In the genomic region with DNA sequence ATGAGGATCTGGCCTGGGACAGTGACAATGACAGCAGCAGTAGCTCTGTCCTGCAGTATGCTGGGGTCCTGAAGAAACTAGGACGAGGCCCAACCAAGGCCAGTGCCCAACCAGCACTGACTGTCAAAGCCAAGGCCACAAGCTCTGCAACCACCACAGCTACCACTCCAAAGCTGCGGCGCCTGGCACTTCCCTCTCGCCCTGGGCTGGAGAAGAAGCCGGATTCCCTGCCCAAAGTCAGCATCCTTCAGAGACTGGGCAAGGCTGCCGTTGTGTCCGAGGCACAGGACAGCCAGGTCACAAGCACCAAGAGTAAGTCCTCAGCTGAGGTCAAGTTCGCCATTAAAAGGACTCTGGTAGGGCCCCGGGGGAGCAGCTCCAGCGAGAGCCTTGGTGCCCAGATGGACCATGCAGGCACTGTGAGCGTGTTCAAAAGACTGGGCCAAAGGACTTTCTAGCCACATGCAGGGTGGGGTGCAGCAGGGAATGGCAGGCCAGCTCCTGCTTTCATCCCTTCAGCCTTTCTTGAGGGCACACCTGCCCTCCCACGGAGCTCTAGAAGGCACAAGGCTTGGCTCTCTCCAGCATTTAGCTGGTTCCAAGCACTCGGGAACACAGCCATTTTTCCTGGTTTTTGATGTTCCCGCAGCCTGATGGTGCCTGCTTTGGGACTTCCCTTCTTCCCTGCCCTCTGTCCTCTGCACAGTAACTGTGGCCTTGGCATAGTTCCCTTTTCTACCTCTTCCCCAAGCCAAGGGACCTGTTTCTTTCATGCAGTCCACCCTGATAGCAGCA, we compare ENCODE assay signal across 20 mouse cellular contexts. TPM values are rescaled to one million over a fixed set of nuclear protein-coding genes. Genes with fewer than 3 reads are reported as not detected.
DNase-seq lines count a peak whose midpoint lies in the region; ATAC-seq and TF ChIP-seq lines count a peak whose summit lies in the region.
"Had no signal": no experiment of that assay in that cellular context is flagged by ENCODE, and none has a peak within 500 bp of the region (broad histone marks: within the 10 kb centered on the region; RNA-seq: fewer than 3 reads in every experiment).

No protein-coding gene starts in this region.

- WGBS in intestine, postnatal 0 days: 91% methylated on average over 14 of the region's 14 CpGs

- H3K4me3 ChIP-seq in E14TG2a.4 (replicated peaks; ENCODE audit: low read length): peak overlapping the region; percentile 41
- no peak overlapping the region for H3K4me3 ChIP-seq in bone marrow macrophage, adult 2 months (ENCODE audit: insufficient read depth, low read length)
- no peak overlapping the region for H3K4me3 ChIP-seq in intestine, postnatal 0 days (ENCODE audit: low read depth, low read length)
- H3K4me3 ChIP-seq: embryonic facial prominence, embryonic 12.5 days; forebrain, embryonic 15.5 days; heart, embryonic 13.5 days; hindbrain, embryonic 15.5 days had no signal

- H3K4me1 ChIP-seq in E14TG2a.4 (replicated peaks; ENCODE audit: low read depth, low read length): peaks cover 74% of the 10 kb centered on the region
- peaks cover 26% of the 10 kb centered on the region for H3K4me1 ChIP-seq in bone marrow macrophage, adult 2 months (ENCODE audit: control insufficient read depth, insufficient read depth, low read length)
- no peaks in the 10 kb centered on the region for H3K4me1 ChIP-seq in intestine, postnatal 0 days (replicated peaks; ENCODE audit: control insufficient read depth, insufficient read depth, low read length)
- H3K4me1 ChIP-seq: embryonic facial prominence, embryonic 12.5 days; forebrain, embryonic 15.5 days; heart, embryonic 13.5 days; hindbrain, embryonic 15.5 days had no signal

- no peak for ATAC-seq in intestine, postnatal 0 days
- ATAC-seq: CD4-positive, CD25-positive, alpha-beta regulatory T cell, adult 4 months; forebrain, embryonic 15.5 days had no signal

- H3K27me3 ChIP-seq in E14TG2a.4 (ENCODE audit: insufficient read depth, low read length): no peaks in the 10 kb centered on the region
- no peaks in the 10 kb centered on the region for H3K27me3 ChIP-seq in intestine, postnatal 0 days (replicated peaks; ENCODE audit: control insufficient read depth, insufficient read depth, low read length)
- H3K27me3 ChIP-seq: embryonic facial prominence, embryonic 12.5 days; forebrain, embryonic 15.5 days; heart, embryonic 13.5 days; hindbrain, embryonic 15.5 days had no signal

- peak overlapping the region; percentile 21 for H3K27ac ChIP-seq in bone marrow macrophage, adult 2 months (ENCODE audit: insufficient read depth, low read depth, low read length)
- H3K27ac ChIP-seq in intestine, postnatal 0 days (ENCODE audit: low read depth, low read length): no peak overlapping the region
- H3K27ac ChIP-seq: embryonic facial prominence, embryonic 12.5 days; forebrain, embryonic 15.5 days; heart, embryonic 13.5 days; hindbrain, embryonic 15.5 days had no signal

- no peak overlapping the region for H3K4me2 ChIP-seq in intestine, postnatal 0 days (replicated peaks; ENCODE audit: low read depth)
- H3K4me2 ChIP-seq: embryonic facial prominence, embryonic 12.5 days; forebrain, embryonic 15.5 days; heart, embryonic 13.5 days; hindbrain, embryonic 15.5 days had no signal

- no peak for TF ChIP-seq POLR2A in bone marrow macrophage, adult 2 months (IDR thresholded peaks at IDR 0.05; ENCODE audit: borderline replicate concordance, low read depth, low read length)

- intact Hi-C loops in left cerebral cortex, postnatal 10 days (cut with DNase I): no loop called here

- H3K36me3 ChIP-seq in E14TG2a.4 (ENCODE audit: insufficient read depth, low read length): peaks cover 98% of the 10 kb centered on the region
- peaks cover 59% of the 10 kb centered on the region for H3K36me3 ChIP-seq in intestine, postnatal 0 days (ENCODE audit: control insufficient read depth, insufficient read depth)

- no peak for TF ChIP-seq CTCF in E14TG2a.4 (conservative IDR thresholded peaks at IDR 0.05; ENCODE audit: low read length)
- TF ChIP-seq CTCF in bone marrow macrophage, adult 2 months (IDR thresholded peaks at IDR 0.05; ENCODE audit: low read depth, low read length): no peak
- TF ChIP-seq CTCF in intestine, postnatal 0 days (IDR thresholded peaks at IDR 0.05; ENCODE audit: low read depth): no peak

- H3K9me3 ChIP-seq in E14TG2a.4 (ENCODE audit: low read length): no peaks in the 10 kb centered on the region
- H3K9me3 ChIP-seq in intestine, postnatal 0 days (ENCODE audit: control insufficient read depth): no peaks in the 10 kb centered on the region
- H3K9me3 ChIP-seq: embryonic facial prominence, embryonic 12.5 days; forebrain, embryonic 15.5 days; heart, embryonic 13.5 days; hindbrain, embryonic 15.5 days had no signal

- H3K9ac ChIP-seq in intestine, postnatal 0 days (ENCODE audit: low read depth, low read length): no peak overlapping the region
- H3K9ac ChIP-seq: embryonic facial prominence, embryonic 12.5 days; forebrain, embryonic 15.5 days; hindbrain, embryonic 15.5 days had no signal

- DNase-seq in adrenal gland, adult (ENCODE audit: inconsistent age in 2 of 2, low spot score in 1 of 2): peak; percentile 81 to 89
- DNase-seq in adrenal gland, postnatal 4 days (ENCODE audit: low spot score in 2 of 2): no peak
- peak; percentile 70 for DNase-seq in adrenal gland, postnatal 10 days
- no peak for DNase-seq in left cerebral cortex, postnatal 10 days (ENCODE audit: extremely low spot score in 1 of 2, low spot score in 2 of 2)
- DNase-seq: B cell, adult 2 months; cerebellum, adult 11 months; cerebellum, adult 8-10 months; cerebellum, postnatal 14 days; gastrocnemius, postnatal 36 days; heart, adult 11 months; heart, postnatal 36 days had no signal

RNA-seq across cellular contexts. Expression of a gene that starts 10.8 kb away (rescaled TPM):
- total RNA-seq in adrenal gland, postnatal 4 days (2021): 100 to 1,000 TPM; 195 to 220 TPM
- 100 to 1,000 TPM; 237 to 317 TPM for total RNA-seq in adrenal gland, postnatal 10 days (2021)
- 67.1 and 83.5 TPM in 2 replicates for polyA plus RNA-seq in bone marrow macrophage, adult 2 months (2012; ENCODE audit: insufficient read depth, insufficient read length, missing spikeins)
- polyA plus RNA-seq in intestine, postnatal 0 days (2015; fragmentation: Nextera tagmentation; extraction: Ambion mirVana): 35.8 and 36.4 TPM in 2 replicates
- 100 to 1,000 TPM in 1 of 2 experiments, 10 to 100 TPM in 1; 92.2 to 103 TPM for total RNA-seq in left cerebral cortex, postnatal 10 days (2021)

RNA-seq across cellular contexts. Expression of a gene that starts 27.5 kb away (rescaled TPM):
- 10 to 100 TPM; 21.6 to 28.0 TPM for total RNA-seq in adrenal gland, postnatal 4 days (2021)
- total RNA-seq in adrenal gland, postnatal 10 days (2021): 10 to 100 TPM; 14.7 to 25.1 TPM
- 53.6 and 59.8 TPM in 2 replicates for polyA plus RNA-seq in bone marrow macrophage, adult 2 months (2012; ENCODE audit: insufficient read depth, insufficient read length, missing spikeins)
- 9.0 and 10.2 TPM in 2 replicates for polyA plus RNA-seq in intestine, postnatal 0 days (2015; fragmentation: Nextera tagmentation; extraction: Ambion mirVana)
- total RNA-seq in left cerebral cortex, postnatal 10 days (2021): 10 to 100 TPM; 23.1 to 26.2 TPM

RNA-seq across cellular contexts. Expression of a gene that starts 27.6 kb away (rescaled TPM):
- total RNA-seq in adrenal gland, postnatal 4 days (2021): 100 to 1,000 TPM; 132 to 133 TPM
- total RNA-seq in adrenal gland, postnatal 10 days (2021): 10 to 100 TPM; 84.0 to 86.6 TPM
- polyA plus RNA-seq in bone marrow macrophage, adult 2 months (2012; ENCODE audit: insufficient read depth, insufficient read length, missing spikeins): 397 TPM in 2 replicates
- polyA plus RNA-seq in intestine, postnatal 0 days (2015; fragmentation: Nextera tagmentation; extraction: Ambion mirVana): 45.8 and 48.7 TPM in 2 replicates
- 100 to 1,000 TPM; 520 to 550 TPM for total RNA-seq in left cerebral cortex, postnatal 10 days (2021)

RNA-seq across cellular contexts. Expression of a gene that starts 57.5 kb away (rescaled TPM):
- 1 to 10 TPM; 1.4 to 1.8 TPM for total RNA-seq in adrenal gland, postnatal 4 days (2021)
- total RNA-seq in adrenal gland, postnatal 10 days (2021): under 1 TPM; 0.24 to 0.67 TPM
- polyA plus RNA-seq in bone marrow macrophage, adult 2 months (2012; ENCODE audit: insufficient read depth, insufficient read length, missing spikeins): 0.43 TPM in 1 of 2 replicates, not detected in the other
- polyA plus RNA-seq in intestine, postnatal 0 days (2015; fragmentation: Nextera tagmentation; extraction: Ambion mirVana): 0.10 and 0.24 TPM in 2 replicates
- under 1 TPM; 0.26 to 0.34 TPM for total RNA-seq in left cerebral cortex, postnatal 10 days (2021)
- total RNA-seq: MEL had no signal

Comparison
In these comparisons a context has a peak if more than half of its experiments do, and no peak if none do; other contexts are left out.
1. DNase-seq: peak in adrenal gland, adult (2 of 2) and adrenal gland, postnatal 10 days (single experiment); none in adrenal gland, postnatal 4 days (0 of 2) and left cerebral cortex, postnatal 10 days (0 of 2).